Mouse (Mus musculus): ENCODE data around the gene B3gnt2. TPM values are rescaled to one million over a fixed set of nuclear protein-coding genes. Genes with fewer than 3 reads are reported as not detected.

The B3gnt2 gene
- total RNA-seq, 1 experiment: 25.7 TPM

DNA sequence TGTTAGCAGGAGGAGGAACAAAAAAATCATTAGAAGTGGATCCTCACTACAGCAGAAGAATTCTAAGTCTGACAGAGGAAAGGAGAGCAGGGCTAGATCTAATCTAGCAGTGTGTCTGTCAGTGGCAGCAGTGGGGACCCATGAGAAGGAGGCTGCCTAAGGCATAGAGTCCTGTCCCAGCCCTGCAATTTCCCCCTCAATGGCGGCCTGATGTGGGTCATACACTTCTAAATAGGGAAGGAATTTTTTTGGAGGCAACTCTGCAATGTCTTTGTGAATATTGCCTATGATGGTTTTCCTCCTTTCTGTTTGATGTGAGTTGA is 66.9 kb downstream of the B3gnt2 start:
- Histone ChIP-seq H3K36me3 (ENCODE audit: control insufficient read depth, insufficient read depth, low read length, poor library complexity, severe bottlenecking) (no peaks in the 10 kb centered on the region), H3K4me3 (ENCODE audit: insufficient read depth in 1 of 2, low read depth in 1 of 2, low read length in 2 of 2, poor library complexity in 1 of 2, severe bottlenecking in 1 of 2) (no peak overlapping the region), H3K9me3 (ENCODE audit: control insufficient read depth, insufficient read depth, low read depth, low read length) (no peaks in the 10 kb centered on the region), H3K4me1 (ENCODE audit: control insufficient read depth in 2 of 2, insufficient read depth in 2 of 2, low read length in 2 of 2, poor library complexity in 1 of 2) (peaks cover 8 to 17% of the 10 kb centered on the region in 2 experiments), H3K27ac (ENCODE audit: insufficient read depth, low read depth, low read length, poor library complexity, severe bottlenecking) (no peak overlapping the region), H3K9ac (ENCODE audit: insufficient read depth, low read depth, low read length, poor library complexity, severe bottlenecking) (no peak overlapping the region)
- TF ChIP-seq HCFC1 (IDR thresholded peaks at IDR 0.05; ENCODE audit: borderline replicate concordance, insufficient read depth, low read length): no peak
- no peak for TF ChIP-seq CHD2 (IDR thresholded peaks at IDR 0.05; ENCODE audit: low read depth, low read length)
- TF ChIP-seq ZNF384 (IDR thresholded peaks at IDR 0.05; ENCODE audit: low read depth, low read length): no peak
- DNase-seq (ENCODE audit: low read depth, low spot score): no peak
- in situ Hi-C loops (cut with MboI; ENCODE audit: low sequenced_read_pairs in 2 of 2, unreplicated experiment in 2 of 2): no loop called here

DNA sequence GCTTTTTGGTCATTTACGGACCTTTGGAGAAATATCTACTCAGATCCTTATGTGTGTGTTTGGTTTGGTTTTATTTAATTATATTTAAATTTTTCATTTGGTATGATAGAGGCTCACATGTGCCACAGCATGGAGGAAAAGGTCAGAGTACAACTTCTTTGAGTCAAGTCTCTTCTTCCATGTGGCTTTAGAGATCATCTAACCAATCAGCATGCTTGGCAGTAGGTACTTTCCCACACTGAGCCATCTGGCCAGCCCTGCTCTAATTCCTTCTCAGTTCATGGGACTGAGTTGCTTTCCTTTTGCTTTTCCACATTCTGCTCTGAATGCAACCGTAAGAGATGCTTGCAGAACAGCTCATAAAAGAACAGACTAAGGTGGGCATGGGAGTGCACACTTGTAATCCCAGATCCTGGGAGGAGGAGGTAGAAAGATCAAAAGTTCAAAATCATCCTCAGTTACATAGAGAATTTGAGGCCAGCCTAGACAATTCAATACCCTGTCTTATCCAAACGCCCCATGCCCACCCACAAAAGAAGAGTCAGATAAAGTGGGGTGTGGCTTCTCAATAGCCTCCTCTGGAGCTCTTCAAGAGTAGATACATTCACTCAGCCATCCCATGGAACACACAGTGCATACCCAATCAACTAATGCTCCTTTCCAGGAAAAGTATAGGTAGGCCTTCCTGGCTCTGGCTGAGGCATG is 67.4 kb downstream of the B3gnt2 start:
- no peaks in the 10 kb centered on the region for H3K9me3 ChIP-seq (ENCODE audit: control insufficient read depth, insufficient read depth, low read depth, low read length)
- H3K36me3 ChIP-seq (ENCODE audit: control insufficient read depth, insufficient read depth, low read length, poor library complexity, severe bottlenecking): no peaks in the 10 kb centered on the region
- H3K27ac ChIP-seq (ENCODE audit: insufficient read depth, low read depth, low read length, poor library complexity, severe bottlenecking): no peak overlapping the region
- H3K9ac ChIP-seq (ENCODE audit: insufficient read depth, low read depth, low read length, poor library complexity, severe bottlenecking): no peak overlapping the region
- peaks cover 8 to 16% of the 10 kb centered on the region in 2 experiments for H3K4me1 ChIP-seq (ENCODE audit: control insufficient read depth in 2 of 2, insufficient read depth in 2 of 2, low read length in 2 of 2, poor library complexity in 1 of 2)
- in situ Hi-C loops (cut with MboI; ENCODE audit: low sequenced_read_pairs in 2 of 2, unreplicated experiment in 2 of 2): no loop called here
- TF ChIP-seq ZNF384 (IDR thresholded peaks at IDR 0.05; ENCODE audit: low read depth, low read length) (no peak), MAFK (IDR thresholded peaks at IDR 0.05; ENCODE audit: insufficient read depth, low read depth, low read length) (no peak), CHD2 (IDR thresholded peaks at IDR 0.05; ENCODE audit: low read depth, low read length) (no peak)
- DNase-seq (ENCODE audit: low read depth, low spot score): no peak
- H3K4me3 ChIP-seq (ENCODE audit: insufficient read depth in 1 of 2, low read depth in 1 of 2, low read length in 2 of 2, poor library complexity in 1 of 2, severe bottlenecking in 1 of 2): no peak overlapping the region

DNA sequence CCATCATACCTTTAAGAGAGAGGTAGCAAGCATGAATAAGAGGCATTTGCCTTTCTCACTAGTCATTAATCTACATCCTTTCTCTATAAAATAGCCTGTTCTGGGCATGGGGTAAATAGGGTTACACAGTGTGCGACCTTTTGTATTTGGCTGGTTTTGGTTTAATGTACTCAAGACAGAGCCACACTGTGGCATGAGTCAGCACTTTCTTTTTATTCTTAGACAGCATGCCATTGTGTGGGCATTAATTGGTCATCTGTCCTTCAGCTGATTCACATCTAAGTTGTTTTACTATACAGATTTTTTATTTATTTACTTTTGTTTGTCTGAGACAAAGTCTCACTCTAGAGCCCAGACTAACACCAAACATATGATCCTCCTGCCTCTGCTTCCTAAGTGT is 68.6 kb downstream of the B3gnt2 start:
- no peak for DNase-seq (ENCODE audit: low read depth, low spot score)
- H3K36me3 ChIP-seq (ENCODE audit: control insufficient read depth, insufficient read depth, low read length, poor library complexity, severe bottlenecking): no peaks in the 10 kb centered on the region
- in situ Hi-C loops (cut with MboI; ENCODE audit: low sequenced_read_pairs in 2 of 2, unreplicated experiment in 2 of 2): no loop called here
- peak overlapping the region; percentile 75 for H3K27ac ChIP-seq (ENCODE audit: insufficient read depth, low read depth, low read length, poor library complexity, severe bottlenecking)
- H3K9ac ChIP-seq (ENCODE audit: insufficient read depth, low read depth, low read length, poor library complexity, severe bottlenecking): no peak overlapping the region
- H3K4me3 ChIP-seq (ENCODE audit: insufficient read depth in 1 of 2, low read depth in 1 of 2, low read length in 2 of 2, poor library complexity in 1 of 2, severe bottlenecking in 1 of 2): no peak overlapping the region
- TF ChIP-seq HCFC1 (IDR thresholded peaks at IDR 0.05; ENCODE audit: borderline replicate concordance, insufficient read depth, low read length) (no peak), MAFK (IDR thresholded peaks at IDR 0.05; ENCODE audit: insufficient read depth, low read depth, low read length) (peak; percentile 92)
- H3K4me1 ChIP-seq (ENCODE audit: control insufficient read depth in 2 of 2, insufficient read depth in 2 of 2, low read length in 2 of 2, poor library complexity in 1 of 2): peaks cover 8 to 14% of the 10 kb centered on the region in 2 experiments
- H3K9me3 ChIP-seq (ENCODE audit: control insufficient read depth, insufficient read depth, low read depth, low read length): no peaks in the 10 kb centered on the region

- DNase-seq (ENCODE audit: low read depth, low spot score): no peak
- TF ChIP-seq HCFC1 (IDR thresholded peaks at IDR 0.05; ENCODE audit: borderline replicate concordance, insufficient read depth, low read length): no peak
- TF ChIP-seq MAFK (IDR thresholded peaks at IDR 0.05; ENCODE audit: insufficient read depth, low read depth, low read length): 0 out of 2 replicates have a peak, but pooled peaks have one; percentile 7
- peaks cover 8 to 14% of the 10 kb centered on the region in 2 experiments for H3K4me1 ChIP-seq (ENCODE audit: control insufficient read depth in 2 of 2, insufficient read depth in 2 of 2, low read length in 2 of 2, poor library complexity in 1 of 2)
- H3K9me3 ChIP-seq (ENCODE audit: control insufficient read depth, insufficient read depth, low read depth, low read length): no peaks in the 10 kb centered on the region
- H3K4me3 ChIP-seq (ENCODE audit: insufficient read depth in 1 of 2, low read depth in 1 of 2, low read length in 2 of 2, poor library complexity in 1 of 2, severe bottlenecking in 1 of 2): no peak overlapping the region
- H3K27ac ChIP-seq (ENCODE audit: insufficient read depth, low read depth, low read length, poor library complexity, severe bottlenecking): peak overlapping the region; percentile 75
- no peaks in the 10 kb centered on the region for H3K36me3 ChIP-seq (ENCODE audit: control insufficient read depth, insufficient read depth, low read length, poor library complexity, severe bottlenecking)
- in situ Hi-C loops (cut with MboI; ENCODE audit: low sequenced_read_pairs in 2 of 2, unreplicated experiment in 2 of 2): no loop called here
- no peak overlapping the region for H3K9ac ChIP-seq (ENCODE audit: insufficient read depth, low read depth, low read length, poor library complexity, severe bottlenecking)
Measured at GRCm38 (mm10) chr11:22791726-22792125, 69.0 kb downstream of the B3gnt2 start.

GRCm38 (mm10) chr11:22787833-22788232 is 72.9 kb downstream of the B3gnt2 start:
- Histone ChIP-seq H3K36me3 (ENCODE audit: control insufficient read depth, insufficient read depth, low read length, poor library complexity, severe bottlenecking) (0 out of 2 replicates have a peak, but pooled peaks cover 2% of the 10 kb centered on the region), H3K4me3 (ENCODE audit: insufficient read depth in 1 of 2, low read depth in 1 of 2, low read length in 2 of 2, poor library complexity in 1 of 2, severe bottlenecking in 1 of 2) (no peak overlapping the region), H3K9ac (ENCODE audit: insufficient read depth, low read depth, low read length, poor library complexity, severe bottlenecking) (no peak overlapping the region), H3K4me1 (ENCODE audit: control insufficient read depth in 2 of 2, insufficient read depth in 2 of 2, low read length in 2 of 2, poor library complexity in 1 of 2) (peaks cover 9% of the 10 kb centered on the region in 2 experiments; a peak in 3 of 4 replicates), H3K9me3 (ENCODE audit: control insufficient read depth, insufficient read depth, low read depth, low read length) (no peaks in the 10 kb centered on the region), H3K27ac (ENCODE audit: insufficient read depth, low read depth, low read length, poor library complexity, severe bottlenecking) (no peak overlapping the region)
- TF ChIP-seq CHD2 (IDR thresholded peaks at IDR 0.05; ENCODE audit: low read depth, low read length) (no peak), ZC3H11A (IDR thresholded peaks at IDR 0.05; ENCODE audit: borderline replicate concordance, low read depth, low read length) (no peak), MAFK (IDR thresholded peaks at IDR 0.05; ENCODE audit: insufficient read depth, low read depth, low read length) (no peak), HCFC1 (IDR thresholded peaks at IDR 0.05; ENCODE audit: borderline replicate concordance, insufficient read depth, low read length) (no peak), ZNF384 (IDR thresholded peaks at IDR 0.05; ENCODE audit: low read depth, low read length) (no peak)
- in situ Hi-C loops (cut with MboI; ENCODE audit: low sequenced_read_pairs in 2 of 2, unreplicated experiment in 2 of 2): no loop called here
- DNase-seq (ENCODE audit: low read depth, low spot score): no peak
